Mouse (Mus musculus) myocyte (in vitro differentiated cells): ENCODE measurements around the gene Ppm1a.

Experiments used
- CEBPB ChIP-seq: IDR thresholded peaks from 2 replicates; pipeline ENCODE4 v1.6.1; 2011; ENCODE audit warnings: mild to moderate bottlenecking, moderate library complexity; ENCODE audit not compliant: poor library complexity, insufficient read depth, severe bottlenecking
- E2F4 ChIP-seq: IDR thresholded peaks from one replicate; pipeline ENCODE4 v1.6.1; 2011; ENCODE audit warnings: mild to moderate bottlenecking, control low read depth, moderate library complexity; ENCODE audit not compliant: insufficient read depth
- MAX ChIP-seq: IDR thresholded peaks from one replicate; pipeline ENCODE4 v1.6.1; 2011; ENCODE audit warnings: low read depth, mild to moderate bottlenecking, control low read depth
- MYOG ChIP-seq, 3 experiments: IDR thresholded peaks; one replicate each; pipeline ENCODE4 v1.6.1; 2011; ENCODE audit warnings: control low read depth in 2 of 3, low read depth in 2 of 3, mild to moderate bottlenecking in 2 of 3; ENCODE audit not compliant: insufficient read length in 2 of 3, control insufficient read depth in 1 of 3, insufficient read depth in 1 of 3
- POLR2A ChIP-seq: IDR thresholded peaks from one replicate; pipeline ENCODE4 v1.6.1; 2011; ENCODE audit warnings: low read depth, mild to moderate bottlenecking, control low read depth, moderate library complexity; ENCODE audit not compliant: insufficient read length
- REST ChIP-seq: IDR thresholded peaks from one replicate; pipeline ENCODE4 v1.6.1; 2011; ENCODE audit warnings: mild to moderate bottlenecking, control low read depth, moderate library complexity; ENCODE audit not compliant: insufficient read depth, insufficient read length
- SRF ChIP-seq: IDR thresholded peaks from one replicate; pipeline ENCODE4 v1.6.1; 2011; ENCODE audit warnings: low read depth; ENCODE audit not compliant: control insufficient read depth, insufficient read length
- TCF3 ChIP-seq: IDR thresholded peaks from one replicate; pipeline ENCODE4 v1.6.1; 2011; ENCODE audit warnings: low read depth, control low read depth; ENCODE audit not compliant: insufficient read length
- USF1 ChIP-seq: IDR thresholded peaks from one replicate; pipeline ENCODE4 v1.6.1; 2011; ENCODE audit warnings: low read depth, mild to moderate bottlenecking, control low read depth, moderate library complexity

DNA sequence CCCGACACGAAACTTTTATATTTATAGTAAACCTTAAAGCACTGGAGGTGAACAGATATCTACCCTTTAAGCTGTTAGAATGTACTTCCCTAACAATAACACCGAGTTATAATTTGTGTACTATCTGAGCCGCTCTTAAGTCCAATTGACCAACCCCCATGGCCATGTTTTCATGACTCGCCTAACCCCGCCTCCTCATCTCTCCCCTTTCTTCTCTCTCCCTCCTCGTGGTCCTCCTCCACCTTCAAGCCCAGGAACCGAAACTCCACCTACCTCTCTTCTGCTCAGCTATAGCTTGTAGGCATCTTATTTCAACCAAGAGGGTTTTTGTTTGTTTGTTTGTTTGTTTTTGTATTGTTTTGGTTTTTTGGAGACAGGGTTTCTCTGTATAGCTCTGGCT is 30.2 kb upstream of the Ppm1a start:
- TF ChIP-seq MAX: no peak
- TF ChIP-seq TCF3: no peak
- TF ChIP-seq POLR2A: no peak
- no peak for TF ChIP-seq CEBPB
- no peak for TF ChIP-seq REST
- TF ChIP-seq USF1: no peak
- no peak for TF ChIP-seq MYOG (IDR thresholded peaks at IDR 0.05; ENCODE audit: control insufficient read depth in 1 of 3, insufficient read depth in 1 of 3, insufficient read length in 2 of 3, low read depth in 2 of 3)
- no peak for TF ChIP-seq E2F4
- no peak for TF ChIP-seq SRF
